Mouse (Mus musculus): ENCODE data around the gene Hcfc1r1.

Hcfc1r1 gene

GRCm38 (mm10) chr17:23675564-23676281 lies 2.3 kb downstream of the Hcfc1r1 start:
- peak; percentile 66 to 67 for DNase-seq

- DNase-seq = peak; percentile 40 to 48
Measured at GRCm38 (mm10) chr17:23676473-23677031, 3.2 kb downstream of the Hcfc1r1 start.

DNA sequence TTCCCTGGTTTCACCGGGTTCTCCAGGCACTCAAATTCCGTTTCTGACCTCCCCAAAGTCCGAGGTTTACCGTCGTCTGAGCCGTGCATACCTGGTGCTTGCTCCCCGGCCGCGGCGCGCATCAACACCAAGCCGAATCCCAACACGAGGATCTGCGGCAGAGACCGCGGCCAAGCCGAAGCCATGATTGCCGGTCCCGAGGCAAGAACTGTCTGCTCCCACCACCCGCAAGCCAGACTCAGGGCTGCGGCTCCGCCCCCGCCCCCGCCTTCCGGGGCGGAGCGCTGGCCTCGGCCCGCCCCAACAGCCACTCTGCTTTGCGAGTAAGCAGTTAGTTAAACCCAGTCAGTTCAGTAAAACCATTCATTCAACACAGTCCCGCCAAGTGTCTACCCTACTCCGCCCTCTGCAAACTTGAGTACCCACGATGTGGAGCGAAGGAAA lies 3.9 kb downstream of the Hcfc1r1 start, which contains the start of gene Tnfrsf12a:
Gene Tnfrsf12a, minus strand, starts transcription at position 233 of the 444 bp plus-strand sequence.
- DNase-seq = peak; percentile 94 to 95

DNA sequence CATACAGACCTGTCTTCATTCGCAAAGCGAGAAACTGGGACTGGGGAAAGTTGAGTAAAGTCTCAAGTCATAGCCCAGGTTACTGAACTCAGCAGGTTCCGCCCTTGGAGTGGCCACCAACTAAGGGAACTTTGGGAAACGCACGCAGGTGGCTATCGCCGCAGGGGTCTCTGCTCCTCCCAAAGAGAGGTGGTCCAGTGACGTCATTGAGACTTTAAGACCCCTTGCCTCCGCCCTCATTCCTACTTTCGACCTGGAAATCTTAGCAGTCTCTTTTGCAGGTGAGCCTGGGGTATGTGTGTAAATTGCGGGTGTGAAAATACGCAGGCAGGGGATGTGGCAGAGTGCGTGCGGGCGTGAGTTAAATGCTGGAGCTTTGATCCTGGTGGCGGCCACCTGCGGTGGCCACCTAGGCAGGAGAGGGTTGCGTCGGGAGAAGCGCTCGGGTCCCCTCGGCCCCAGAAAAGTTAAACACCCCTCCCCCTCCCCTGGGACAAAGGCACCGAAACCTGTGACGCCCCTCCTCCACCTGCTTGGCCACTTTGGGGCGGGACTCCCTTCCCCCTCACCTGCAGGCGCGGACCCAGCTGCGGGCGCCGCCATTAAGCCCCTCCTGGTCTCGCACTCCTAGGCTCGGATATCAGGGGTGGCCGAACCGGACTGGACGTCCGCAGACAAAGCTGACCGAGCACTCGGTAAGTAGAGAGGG lies 5.9 kb downstream of the Hcfc1r1 start, which contains the start of gene Cldn6:
Gene Cldn6, plus strand, starts transcription at position 123 of the 709 bp plus-strand sequence.
- DNase-seq = no peak

DNA sequence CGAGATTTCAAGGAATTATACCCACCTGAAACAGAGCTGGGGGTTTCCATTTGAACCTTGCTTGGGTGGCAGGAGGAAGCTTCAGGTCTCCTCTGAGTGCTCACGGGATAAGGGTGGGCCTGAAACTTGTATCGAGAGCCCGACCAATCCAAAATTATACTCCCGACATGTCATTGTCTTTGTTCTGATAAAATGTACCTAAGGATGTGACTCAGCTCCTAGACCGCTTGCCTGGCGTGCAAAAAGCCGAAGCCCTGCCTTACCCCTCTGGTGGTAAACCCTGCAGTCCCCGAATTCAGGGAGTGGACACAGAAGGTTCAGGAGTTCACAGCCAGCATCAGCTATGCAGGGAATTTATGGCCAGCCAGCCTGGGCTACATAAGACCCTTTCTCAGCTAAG lies 6.9 kb downstream of the Hcfc1r1 start:
- DNase-seq = no peak

- DNase-seq = no peak
Measured at GRCm38 (mm10) chr17:23681086-23681485, 7.7 kb downstream of the Hcfc1r1 start.

DNA sequence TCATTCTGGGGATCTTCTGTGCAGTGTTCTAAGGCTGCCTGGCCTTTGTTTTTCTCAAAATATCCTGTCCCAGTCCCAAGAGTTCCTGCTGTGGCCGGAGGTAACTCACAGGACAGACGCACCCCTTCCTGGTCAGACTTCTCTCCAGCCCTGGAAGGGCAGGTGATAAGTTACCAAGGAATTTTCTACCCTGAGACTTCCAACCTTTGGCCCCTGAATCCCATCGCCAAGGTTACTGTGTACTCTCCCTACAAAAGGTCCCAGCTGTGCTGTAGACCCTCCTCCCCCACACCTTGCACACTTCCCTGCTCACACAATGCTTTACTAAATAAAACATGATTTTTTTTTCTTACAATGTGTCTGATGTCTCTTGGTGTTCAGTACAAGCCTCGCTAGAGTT lies 8.7 kb downstream of the Hcfc1r1 start:
- DNase-seq = no peak

DNA sequence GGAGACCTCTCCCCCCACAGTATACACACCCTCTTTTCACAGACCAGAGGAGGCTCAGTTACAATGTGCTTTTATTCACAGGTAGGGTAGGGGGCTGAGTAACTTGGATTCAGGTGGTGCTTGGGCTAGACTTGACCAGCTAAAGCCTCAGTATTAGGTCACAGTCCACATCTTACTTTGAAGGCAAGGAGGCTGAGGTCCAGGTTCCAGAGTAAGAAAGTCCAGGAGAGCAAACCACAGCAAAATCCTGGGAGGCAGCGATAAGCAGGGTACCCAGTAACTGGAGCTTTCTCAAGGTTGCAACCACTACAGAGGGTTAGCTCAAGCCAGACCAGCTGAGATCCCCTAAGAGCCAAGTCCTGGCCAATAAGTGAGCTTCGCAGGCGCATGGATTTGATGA lies 9.1 kb downstream of the Hcfc1r1 start:
- no peak for DNase-seq

- no peak for DNase-seq
Measured at GRCm38 (mm10) chr17:23683226-23683625, 9.8 kb downstream of the Hcfc1r1 start.

DNA sequence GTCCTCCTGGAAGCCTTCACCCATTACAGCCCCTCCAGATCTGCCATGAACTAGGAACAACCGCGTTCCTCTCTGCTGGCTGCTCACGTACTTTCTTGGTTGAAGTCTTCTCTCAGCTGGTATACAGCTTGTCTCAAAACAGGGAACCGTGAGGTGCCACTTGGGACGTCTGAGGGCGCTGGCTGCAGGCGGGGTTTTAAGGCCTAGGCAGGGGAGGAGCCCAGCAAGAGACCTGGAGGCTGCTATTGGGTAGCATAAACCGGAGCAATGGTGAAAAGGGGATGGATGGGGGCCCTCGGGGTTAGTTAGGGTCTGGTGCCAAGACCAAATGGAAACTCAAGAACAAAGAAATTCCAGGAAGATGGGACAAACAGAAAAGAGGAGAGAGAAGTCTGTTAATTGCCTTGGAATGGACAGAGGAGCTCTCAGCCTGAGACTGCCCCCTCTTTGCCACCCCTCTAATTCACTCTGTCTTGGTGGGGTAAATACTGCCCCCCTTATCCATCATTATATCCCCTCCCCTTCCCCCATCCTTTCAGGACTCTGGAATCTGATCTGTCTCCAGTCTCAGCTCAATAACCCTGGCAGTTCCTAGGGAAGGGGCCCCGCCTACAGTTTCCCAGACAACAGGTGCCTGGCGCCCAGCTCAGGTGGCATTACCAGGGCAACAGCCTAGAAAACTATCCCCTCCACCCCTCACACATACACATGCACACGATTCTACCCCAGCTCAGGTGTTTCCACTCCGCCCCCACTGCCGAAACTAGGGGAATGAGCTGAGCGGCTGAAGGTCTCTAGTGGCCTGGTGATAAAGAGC lies 10.7 kb downstream of the Hcfc1r1 start, which contains the start of gene Cldn9:
Gene Cldn9, minus strand, starts transcription at position 171 of the 817 bp plus-strand sequence.
- DNase-seq = peak; percentile 22 to 33

DNA sequence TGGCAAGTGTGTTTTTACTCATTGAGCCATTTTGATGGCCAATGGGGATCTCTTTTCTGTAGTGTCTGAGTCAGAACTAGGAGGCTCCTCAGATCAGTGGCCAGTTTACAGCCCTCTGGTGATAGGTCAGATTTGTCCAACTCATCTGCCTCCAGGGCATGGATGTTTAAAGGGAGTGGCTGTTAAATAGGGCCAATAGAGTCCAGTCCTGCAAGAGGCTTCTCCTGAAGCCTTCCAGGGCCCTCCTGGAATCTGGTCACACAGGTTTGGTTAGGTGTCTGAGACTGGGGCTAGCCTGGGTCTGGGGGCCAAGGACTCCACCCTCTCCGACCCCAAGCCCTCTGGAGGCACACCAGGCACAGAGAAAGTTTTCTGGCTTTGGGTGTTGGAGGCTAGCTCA lies 21.1 kb downstream of the Hcfc1r1 start:
- no peak for DNase-seq

GRCm38 (mm10) chr17:23695801-23696200 lies 22.4 kb downstream of the Hcfc1r1 start:
- no peak for DNase-seq

DNA sequence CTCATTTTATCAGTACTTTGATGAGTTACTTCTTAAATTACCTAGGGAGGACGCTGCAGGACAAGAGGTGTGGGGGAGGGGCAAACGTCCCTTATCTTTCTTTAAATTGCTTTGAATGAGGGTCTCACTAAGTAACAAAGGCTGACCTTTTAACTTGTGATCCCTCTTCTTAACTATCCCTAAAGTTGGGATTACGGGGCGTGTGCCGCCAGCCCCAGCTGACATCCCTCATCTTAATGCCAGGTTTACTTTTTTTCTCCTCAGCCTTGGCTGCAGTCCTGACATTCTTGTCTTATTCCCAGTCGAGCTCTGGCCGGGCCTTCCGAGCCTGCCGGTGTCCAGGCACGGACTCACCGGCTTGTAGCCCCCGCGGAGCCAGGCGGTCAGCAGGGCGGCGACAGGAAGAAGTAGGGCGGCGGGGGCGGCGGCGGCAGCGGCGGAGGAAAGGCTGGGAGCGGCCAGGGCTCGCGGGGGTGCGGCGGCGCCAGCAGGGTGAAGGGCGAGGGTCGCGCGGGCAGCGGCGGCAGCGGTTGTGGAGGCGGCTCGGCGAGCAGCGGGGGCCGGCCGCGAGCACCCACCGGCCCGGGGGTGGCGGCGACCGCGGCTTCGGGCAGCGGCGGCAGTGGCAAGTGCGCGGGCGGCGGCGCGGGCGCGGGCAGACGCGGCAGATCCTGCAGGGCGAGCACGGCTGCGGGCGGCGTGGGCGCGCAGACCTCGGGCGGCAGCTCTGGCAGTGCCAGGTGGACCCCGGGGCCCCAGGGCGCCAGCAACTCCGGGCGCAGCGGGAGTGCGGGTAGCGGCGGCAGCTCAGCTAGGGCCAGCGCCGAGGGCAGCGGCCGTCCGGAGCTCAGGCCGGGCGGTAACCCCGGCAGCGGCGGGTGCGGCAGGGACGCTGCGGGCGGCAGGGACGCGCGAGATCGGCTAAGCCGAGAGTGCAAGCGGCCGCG lies 26.0 kb downstream of the Hcfc1r1 start:
- peak in 1 of 2 experiments; percentile 16 for DNase-seq

DNA sequence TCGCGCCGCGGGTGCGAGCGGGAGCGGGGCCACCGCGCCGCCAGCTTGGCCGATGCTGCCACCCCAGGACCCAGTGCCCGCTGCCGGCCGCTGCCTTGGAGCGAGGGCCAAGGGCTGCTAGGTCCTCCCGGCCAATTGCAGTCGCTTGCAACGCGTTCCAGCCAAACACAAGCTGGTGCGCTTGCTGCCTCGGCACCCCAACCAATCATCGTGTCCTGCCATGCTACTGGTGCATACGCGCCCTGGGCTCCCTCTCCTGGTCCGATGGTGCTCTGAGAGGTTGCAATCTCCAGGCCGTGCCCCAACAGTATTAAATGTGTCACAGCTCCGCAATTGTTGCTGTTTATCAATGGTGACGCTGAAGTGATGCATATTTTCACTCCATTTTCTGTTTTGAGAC lies 26.7 kb downstream of the Hcfc1r1 start:
- DNase-seq = peak; percentile 85

GRCm38 (mm10) chr17:23703301-23703700 lies 29.9 kb downstream of the Hcfc1r1 start:
- no peak for DNase-seq

GRCm38 (mm10) chr17:23704741-23705140 lies 31.3 kb downstream of the Hcfc1r1 start:
- DNase-seq = no peak

GRCm38 (mm10) chr17:23705525-23706104 lies 32.2 kb downstream of the Hcfc1r1 start:
- no peak for DNase-seq

DNA sequence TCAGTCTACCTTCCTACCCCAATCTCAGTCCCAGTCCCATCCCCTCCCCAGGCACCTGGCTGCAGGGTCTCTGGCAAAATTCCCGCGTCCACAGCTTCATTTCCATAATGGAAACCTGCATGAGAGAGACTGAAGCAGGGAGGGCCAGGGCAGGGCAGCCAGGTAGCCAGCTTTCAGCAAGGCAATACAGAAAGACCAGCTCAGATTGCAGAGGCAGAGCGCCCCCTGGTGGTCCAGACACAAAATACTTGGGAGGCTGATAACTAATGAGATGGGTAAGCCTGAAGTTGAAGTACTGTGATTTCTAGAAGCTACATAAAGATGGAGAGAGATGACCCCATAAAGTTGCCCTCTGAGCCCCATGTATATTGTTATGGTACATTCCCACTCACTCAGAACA lies 32.8 kb downstream of the Hcfc1r1 start:
- DNase-seq = peak; percentile 89

- DNase-seq = no peak
Measured at GRCm38 (mm10) chr17:23717003-23717402, 43.6 kb downstream of the Hcfc1r1 start.

GRCm38 (mm10) chr17:23719455-23719854 lies 46.1 kb downstream of the Hcfc1r1 start:
- no peak for DNase-seq

DNA sequence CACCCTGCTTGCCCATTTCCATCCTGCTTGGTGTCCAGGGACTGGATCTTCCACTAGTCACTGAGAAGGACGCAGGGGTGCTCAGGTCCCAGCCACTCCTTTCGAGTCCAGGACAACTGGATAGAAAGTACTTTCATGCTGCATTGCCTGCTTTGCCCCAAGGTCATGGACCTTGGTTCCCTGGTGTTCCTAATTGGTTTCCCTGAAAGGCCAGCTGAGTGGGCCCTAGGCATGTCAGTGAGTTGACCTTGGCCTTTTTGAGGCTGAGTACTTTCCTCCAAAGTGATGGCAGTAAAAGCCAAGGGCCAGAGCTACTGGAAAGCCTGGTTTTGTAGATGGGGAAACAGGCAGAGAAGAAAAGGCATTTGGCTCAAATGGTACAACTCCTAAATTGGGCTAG lies 48.5 kb downstream of the Hcfc1r1 start:
- DNase-seq = no peak

Measured in B cell, adult 2 months (primary cell).